ENCODE assay signal across 8 mouse cellular contexts in the genomic region with DNA sequence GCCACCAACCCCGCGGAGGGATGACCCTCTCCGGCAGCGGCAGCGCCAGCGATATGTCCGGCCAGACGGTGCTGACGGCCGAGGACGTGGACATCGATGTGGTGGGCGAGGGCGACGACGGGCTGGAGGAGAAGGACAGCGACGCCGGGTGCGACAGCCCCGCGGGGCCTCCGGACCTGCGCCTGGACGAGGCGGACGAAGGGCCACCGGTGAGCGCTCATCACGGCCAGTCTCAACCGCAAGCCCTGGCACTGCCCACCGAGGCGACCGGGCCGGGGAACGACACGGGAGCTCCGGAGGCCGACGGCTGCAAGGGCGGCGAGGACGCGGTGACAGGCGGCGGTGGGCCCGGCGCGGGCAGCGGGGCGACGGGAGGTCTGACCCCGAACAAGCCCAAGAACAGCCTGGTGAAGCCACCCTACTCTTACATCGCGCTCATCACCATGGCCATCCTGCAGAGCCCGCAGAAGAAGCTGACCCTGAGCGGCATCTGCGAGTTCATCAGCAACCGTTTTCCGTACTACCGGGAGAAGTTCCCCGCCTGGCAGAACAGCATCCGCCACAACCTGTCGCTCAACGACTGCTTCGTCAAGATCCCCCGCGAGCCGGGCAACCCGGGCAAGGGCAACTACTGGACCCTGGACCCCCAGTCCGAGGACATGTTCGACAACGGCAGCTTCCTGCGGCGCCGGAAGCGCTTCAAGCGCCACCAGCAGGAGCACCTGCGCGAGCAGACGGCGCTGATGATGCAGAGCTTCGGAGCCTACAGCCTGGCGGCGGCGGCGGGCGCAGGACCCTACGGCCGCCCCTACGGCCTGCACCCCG. TPM values are rescaled to one million over a fixed set of nuclear protein-coding genes. Genes with fewer than 3 reads are reported as not detected.
DNase-seq lines count a peak whose midpoint lies in the region; ATAC-seq and TF ChIP-seq lines count a peak whose summit lies in the region.

No protein-coding gene starts in this region.

- H3K9me3 ChIP-seq in ES-Bruce4 (replicated peaks; ENCODE audit: control insufficient read depth, insufficient read depth, low read length, poor library complexity, severe bottlenecking), result no peaks in the 10 kb centered on the region
- H3K9me3 ChIP-seq in embryonic facial prominence, embryonic 14.5 days (ENCODE audit: control insufficient read depth, low read length), result no peaks in the 10 kb centered on the region
- no peaks in the 10 kb centered on the region for H3K9me3 ChIP-seq in hindbrain, embryonic 15.5 days
- no peaks in the 10 kb centered on the region for H3K9me3 ChIP-seq in midbrain, embryonic 12.5 days

- peak; percentile 13 to 44 for DNase-seq in heart, adult 2 months
- DNase-seq in heart, adult 9 months (ENCODE audit: low spot score in 2 of 2), result no peak
- no peak for DNase-seq in embryonic facial prominence, embryonic 14.5 days (ENCODE audit: low spot score)
- no peak for DNase-seq in frontal cortex, postnatal 36 days (ENCODE audit: low spot score in 2 of 2)
- DNase-seq in lung, adult 2 months, result no peak

- no peak for TF ChIP-seq EP300 in heart, adult 2 months (IDR thresholded peaks at IDR 0.05; ENCODE audit: insufficient read depth, low read depth, low read length)
- no peak for TF ChIP-seq EP300 in ES-Bruce4 (IDR thresholded peaks at IDR 0.05; ENCODE audit: insufficient read depth, low read depth, low read length)

- H3K9ac ChIP-seq in heart, adult 2 months (ENCODE audit: low read depth, low read length), result 0 out of 2 replicates have a peak overlapping the region, but pooled peaks have one; percentile 14
- peak overlapping the region; percentile 81 for H3K9ac ChIP-seq in ES-Bruce4 (ENCODE audit: low read depth, poor library complexity, severe bottlenecking)
- H3K9ac ChIP-seq in embryonic facial prominence, embryonic 14.5 days (ENCODE audit: low read depth, low read length), result peak overlapping the region; percentile 40; the same call in 1 of the 2 replicates
- 0 out of 2 replicates have a peak overlapping the region, but pooled peaks have one; percentile 7 for H3K9ac ChIP-seq in hindbrain, embryonic 15.5 days
- 0 out of 2 replicates have a peak overlapping the region, but pooled peaks have one; percentile 0 for H3K9ac ChIP-seq in midbrain, embryonic 12.5 days (replicated peaks)

- no peaks in the 10 kb centered on the region for H3K4me1 ChIP-seq in heart, adult 2 months (ENCODE audit: control insufficient read depth, insufficient read depth, low read length)
- H3K4me1 ChIP-seq in ES-Bruce4 (ENCODE audit: control insufficient read depth, insufficient read depth, low read length), result peaks cover 1% of the 10 kb centered on the region
- peaks cover 8% of the 10 kb centered on the region; the same call in 1 of the 2 replicates for H3K4me1 ChIP-seq in embryonic facial prominence, embryonic 14.5 days (ENCODE audit: control insufficient read depth, insufficient read depth, low read length)
- peaks cover 24% of the 10 kb centered on the region for H3K4me1 ChIP-seq in hindbrain, embryonic 15.5 days (replicated peaks)
- peaks cover 24% of the 10 kb centered on the region for H3K4me1 ChIP-seq in midbrain, embryonic 12.5 days
- no peaks in the 10 kb centered on the region for H3K4me1 ChIP-seq in lung, adult 2 months (ENCODE audit: control insufficient read depth, insufficient read depth, low read length)

- peaks cover 53% of the 10 kb centered on the region for H3K27me3 ChIP-seq in heart, adult 2 months (ENCODE audit: control insufficient read depth, insufficient read depth, low read length)
- H3K27me3 ChIP-seq in ES-Bruce4 (ENCODE audit: control insufficient read depth, insufficient read depth, low read length, poor library complexity, severe bottlenecking), result peaks cover 34% of the 10 kb centered on the region
- H3K27me3 ChIP-seq in embryonic facial prominence, embryonic 14.5 days (replicated peaks; ENCODE audit: control insufficient read depth, insufficient read depth, low read length), result peaks cover 98% of the 10 kb centered on the region
- peaks cover 64% of the 10 kb centered on the region for H3K27me3 ChIP-seq in hindbrain, embryonic 15.5 days
- peaks cover 90% of the 10 kb centered on the region for H3K27me3 ChIP-seq in midbrain, embryonic 12.5 days

- TF ChIP-seq POLR2A in heart, adult 2 months (IDR thresholded peaks at IDR 0.05; ENCODE audit: insufficient read depth, low read depth, low read length), result no peak
- no peak for TF ChIP-seq POLR2A in ES-Bruce4 (IDR thresholded peaks at IDR 0.05; ENCODE audit: insufficient read depth, low read length)
- TF ChIP-seq POLR2A in lung, adult 2 months (IDR thresholded peaks at IDR 0.05; ENCODE audit: borderline replicate concordance, extremely low read depth, low read depth, low read length), result no peak

- no peaks in the 10 kb centered on the region for H3K79me2 ChIP-seq in heart, adult 2 months (replicated peaks; ENCODE audit: control insufficient read depth, insufficient read depth, low read length)

- TF ChIP-seq CTCF in heart, adult 2 months (IDR thresholded peaks at IDR 0.05), result no peak
- TF ChIP-seq CTCF in ES-Bruce4 (IDR thresholded peaks at IDR 0.05; ENCODE audit: low read depth, low read length), result no peak
- no peak for TF ChIP-seq CTCF in lung, adult 2 months (IDR thresholded peaks at IDR 0.05; ENCODE audit: insufficient read depth, low read length)

- no peak overlapping the region for H3K4me3 ChIP-seq in heart, adult 2 months
- peak overlapping the region; percentile 53 for H3K4me3 ChIP-seq in ES-Bruce4 (ENCODE audit: low read depth, low read length)
- H3K4me3 ChIP-seq in embryonic facial prominence, embryonic 14.5 days (ENCODE audit: low read depth, low read length), result peak overlapping the region; percentile 33
- H3K4me3 ChIP-seq in hindbrain, embryonic 15.5 days, result peak overlapping the region; percentile 37
- peak overlapping the region; percentile 38 for H3K4me3 ChIP-seq in midbrain, embryonic 12.5 days
- no peak overlapping the region for H3K4me3 ChIP-seq in lung, adult 2 months (replicated peaks; ENCODE audit: extremely low read depth, low read depth, low read length)

- intact Hi-C loops in heart, adult 2 months (cut with DNase I), result no loop called here

- H3K27ac ChIP-seq in heart, adult 2 months, result no peak overlapping the region
- no peak overlapping the region for H3K27ac ChIP-seq in ES-Bruce4 (ENCODE audit: insufficient read depth, low read length)
- no peak overlapping the region for H3K27ac ChIP-seq in embryonic facial prominence, embryonic 14.5 days (replicated peaks; ENCODE audit: low read depth, low read length)
- H3K27ac ChIP-seq in hindbrain, embryonic 15.5 days (replicated peaks), result peak overlapping the region; percentile 53
- no peak overlapping the region for H3K27ac ChIP-seq in midbrain, embryonic 12.5 days (replicated peaks)

- ATAC-seq in embryonic facial prominence, embryonic 14.5 days (ENCODE audit: low read depth), result no peak
- ATAC-seq in hindbrain, embryonic 15.5 days (ENCODE audit: low FRiP score, low read depth), result no peak; the same call in 1 of the 2 replicates
- 0 out of 2 replicates have a peak, but pooled peaks have one; percentile 13 for ATAC-seq in midbrain, embryonic 12.5 days (ENCODE audit: low FRiP score, low read depth)

- peak overlapping the region; percentile 36 for H3K4me2 ChIP-seq in embryonic facial prominence, embryonic 14.5 days (ENCODE audit: low read depth, low read length)
- peak overlapping the region; percentile 50 for H3K4me2 ChIP-seq in hindbrain, embryonic 15.5 days
- peak overlapping the region; percentile 49 for H3K4me2 ChIP-seq in midbrain, embryonic 12.5 days (replicated peaks)

- no peaks in the 10 kb centered on the region for H3K36me3 ChIP-seq in heart, adult 2 months (ENCODE audit: control insufficient read depth, insufficient read depth, low read length)
- H3K36me3 ChIP-seq in ES-Bruce4 (ENCODE audit: control insufficient read depth, insufficient read depth, low read length, poor library complexity, severe bottlenecking), result no peaks in the 10 kb centered on the region
- no peaks in the 10 kb centered on the region for H3K36me3 ChIP-seq in embryonic facial prominence, embryonic 14.5 days (ENCODE audit: control insufficient read depth, insufficient read depth, low read length)
- H3K36me3 ChIP-seq in hindbrain, embryonic 15.5 days, result no peaks in the 10 kb centered on the region
- H3K36me3 ChIP-seq in midbrain, embryonic 12.5 days, result no peaks in the 10 kb centered on the region

- WGBS in heart, adult 2 months, result 2% methylated on average over 90 of the region's 92 CpGs
- 0% methylated on average over 52 of the region's 92 CpGs for WGBS in embryonic facial prominence, embryonic 14.5 days
- under 1% methylated on average over 88 of the region's 92 CpGs for WGBS in hindbrain, embryonic 15.5 days
- under 1% methylated on average over 85 of the region's 92 CpGs for WGBS in midbrain, embryonic 12.5 days
- WGBS in lung, adult 2 months, result 2% methylated on average over 92 of the region's 92 CpGs

RNA-seq across cellular contexts. Expression of a gene that starts 0.7 kb away (rescaled TPM):
- total RNA-seq in heart, adult 2 months (2021), result under 1 TPM; 0.27 to 0.86 TPM
- 0.59 and 0.62 TPM in 2 replicates for polyA plus RNA-seq in heart, adult 2 months (2012; rRNA removed)
- polyA plus RNA-seq in ES-Bruce4 (2011; ENCODE audit: insufficient read depth, insufficient read length, low read depth, missing spikeins), result 1.3 and 2.4 TPM in 2 replicates
- polyA plus RNA-seq in embryonic facial prominence, embryonic 14.5 days (2014; fragmentation: Nextera tagmentation; extraction: Ambion mirVana), result 1.4 and 2.0 TPM in 2 replicates
- polyA plus RNA-seq in hindbrain, embryonic 15.5 days (2015; fragmentation: Nextera tagmentation; extraction: Ambion mirVana), result 1.8 and 2.1 TPM in 2 replicates
- polyA plus RNA-seq in midbrain, embryonic 12.5 days (2016; fragmentation: Nextera tagmentation; extraction: Ambion mirVana), result 0.09 and 0.14 TPM in 2 replicates
- polyA plus RNA-seq in lung, adult 2 months (2012; rRNA removed), result 0.28 and 0.62 TPM in 2 replicates

RNA-seq across cellular contexts. Expression of a gene that starts 58.6 kb away (rescaled TPM):
- total RNA-seq in heart, adult 2 months (2021), result 1 to 10 TPM; 5.9 to 7.0 TPM
- 1.8 and 5.8 TPM in 2 replicates for polyA plus RNA-seq in heart, adult 2 months (2012; rRNA removed)
- polyA plus RNA-seq in ES-Bruce4 (2011; ENCODE audit: insufficient read depth, insufficient read length, low read depth, missing spikeins), result 49.4 and 49.5 TPM in 2 replicates
- 17.9 and 18.2 TPM in 2 replicates for polyA plus RNA-seq in embryonic facial prominence, embryonic 14.5 days (2014; fragmentation: Nextera tagmentation; extraction: Ambion mirVana)
- polyA plus RNA-seq in hindbrain, embryonic 15.5 days (2015; fragmentation: Nextera tagmentation; extraction: Ambion mirVana), result 11.1 and 13.9 TPM in 2 replicates
- polyA plus RNA-seq in midbrain, embryonic 12.5 days (2016; fragmentation: Nextera tagmentation; extraction: Ambion mirVana), result 12.3 and 15.6 TPM in 2 replicates
- polyA plus RNA-seq in lung, adult 2 months (2012; rRNA removed), result 1.7 and 4.6 TPM in 2 replicates

Comparison
In these comparisons a context has a peak if more than half of its experiments do, and no peak if none do; other contexts are left out.
1. DNase-seq: peak in heart, adult 2 months (2 of 2); none in heart, adult 9 months (0 of 2), embryonic facial prominence, embryonic 14.5 days (single experiment), frontal cortex, postnatal 36 days (0 of 2) and lung, adult 2 months (single experiment).
2. H3K4me3 ChIP-seq: peak in ES-Bruce4 (single experiment), embryonic facial prominence, embryonic 14.5 days (single experiment), hindbrain, embryonic 15.5 days (single experiment) and midbrain, embryonic 12.5 days (single experiment); none in heart, adult 2 months (single experiment) and lung, adult 2 months (single experiment).
3. H3K9ac ChIP-seq: peak in every context shown above with its lines; median percentile 81 in ES-Bruce4; 40 in embryonic facial prominence, embryonic 14.5 days; 14 in heart, adult 2 months; 7 in hindbrain, embryonic 15.5 days; 0 in midbrain, embryonic 12.5 days.
4. Peak in every context shown above with its lines, with median percentiles within 50 percentile points of each other: H3K4me2 ChIP-seq.